ENCODE assay signal across 8 mouse cellular contexts in the genomic region with DNA sequence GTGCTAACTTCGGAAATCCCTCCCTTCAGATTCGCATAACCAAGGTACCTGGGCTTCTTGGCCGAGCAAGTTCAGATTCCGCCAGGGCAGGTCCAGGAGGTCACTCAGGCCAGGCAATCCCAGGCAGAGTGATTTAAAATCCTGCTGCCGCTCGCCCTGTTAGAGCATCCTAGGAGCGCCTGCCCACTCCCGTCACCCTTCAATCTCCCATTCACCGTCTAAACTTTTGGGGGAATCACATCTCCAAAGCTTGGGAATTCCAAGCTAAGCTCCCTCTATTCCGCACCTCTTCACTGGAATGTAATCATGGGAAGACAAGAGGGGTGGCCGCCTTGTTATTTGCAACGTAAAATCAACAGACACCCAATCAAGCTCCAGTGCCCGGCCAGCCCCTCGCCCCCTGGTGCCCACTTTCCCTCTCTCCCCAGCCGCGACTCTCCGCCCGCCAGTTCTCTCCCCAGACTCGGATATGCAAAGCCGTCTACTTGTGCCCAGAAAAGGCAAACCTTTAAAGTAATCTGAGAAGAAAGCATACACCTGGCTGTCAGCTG. TPM values are rescaled to one million over a fixed set of nuclear protein-coding genes. Genes with fewer than 3 reads are reported as not detected.
DNase-seq lines count a peak whose midpoint lies in the region; ATAC-seq lines count a peak whose summit lies in the region.

No protein-coding gene starts in this region.

- peaks cover 10% of the 10 kb centered on the region for H3K4me1 ChIP-seq in lung, embryonic 15.5 days
- H3K4me1 ChIP-seq in midbrain, embryonic 15.5 days: peaks cover 28% of the 10 kb centered on the region

- under 1% methylated on average over 20 of the region's 20 CpGs for WGBS in lung, embryonic 15.5 days
- under 1% methylated on average over 20 of the region's 20 CpGs for WGBS in midbrain, embryonic 15.5 days

- ATAC-seq in lung, embryonic 15.5 days (ENCODE audit: borderline replicate concordance, extremely low read depth, low FRiP score, low TSS enrichment): no peak
- ATAC-seq in midbrain, embryonic 15.5 days (replicated peaks): peak; percentile 21; the same call in 1 of the 2 replicates

- no peak overlapping the region for H3K9ac ChIP-seq in lung, embryonic 15.5 days
- H3K9ac ChIP-seq in midbrain, embryonic 15.5 days: peak overlapping the region; percentile 58

- H3K27ac ChIP-seq in lung, embryonic 15.5 days: no peak overlapping the region
- H3K27ac ChIP-seq in midbrain, embryonic 15.5 days: peak overlapping the region; percentile 69

- H3K4me2 ChIP-seq in lung, embryonic 15.5 days: peak overlapping the region; percentile 96
- peak overlapping the region; percentile 99 for H3K4me2 ChIP-seq in midbrain, embryonic 15.5 days

- DNase-seq in cerebellum, postnatal 14 days: peak; percentile 18 to 30
- DNase-seq in cerebellum, adult 9-11 months: no peak
- DNase-seq in lung, postnatal 10 days: no peak
- peak; percentile 1 for DNase-seq in induced T-regulatory cell, adult 2 months (ENCODE audit: low read depth)
- no peak for DNase-seq in frontal cortex, postnatal 25 days (ENCODE audit: low spot score in 2 of 2)
- no peak for DNase-seq in gastrocnemius, postnatal 14 days

- H3K27me3 ChIP-seq in lung, embryonic 15.5 days: peaks cover 65% of the 10 kb centered on the region
- 0 out of 2 replicates have a peak, but pooled peaks cover 4% of the 10 kb centered on the region for H3K27me3 ChIP-seq in midbrain, embryonic 15.5 days (replicated peaks)

- intact Hi-C loops in gastrocnemius, postnatal 14 days (cut with DNase I; ENCODE audit: low total_unique reads): loop anchor here (10.0 kb wide), 1 partner anchor 480 kb away; no protein-coding TSS in a partner anchor

- peak overlapping the region; percentile 45 for H3K4me3 ChIP-seq in lung, embryonic 15.5 days
- peak overlapping the region; percentile 74 for H3K4me3 ChIP-seq in midbrain, embryonic 15.5 days

- no peaks in the 10 kb centered on the region for H3K36me3 ChIP-seq in lung, embryonic 15.5 days
- no peaks in the 10 kb centered on the region for H3K36me3 ChIP-seq in midbrain, embryonic 15.5 days (replicated peaks)

- H3K9me3 ChIP-seq in lung, embryonic 15.5 days: no peaks in the 10 kb centered on the region
- H3K9me3 ChIP-seq in midbrain, embryonic 15.5 days: no peaks in the 10 kb centered on the region

RNA-seq across cellular contexts. Expression of a gene that starts 0.7 kb away (rescaled TPM):
- polyA plus RNA-seq in lung, embryonic 15.5 days (2015; fragmentation: Nextera tagmentation; extraction: Ambion mirVana): not detected in 2 replicates
- 15.0 and 16.5 TPM in 2 replicates for polyA plus RNA-seq in midbrain, embryonic 15.5 days (2015; fragmentation: Nextera tagmentation; extraction: Ambion mirVana)
- total RNA-seq in gastrocnemius, postnatal 14 days (2021): under 1 TPM; 0.21 to 0.38 TPM

Comparison
In these comparisons a context has a peak if more than half of its experiments do, and no peak if none do; other contexts are left out.
1. DNase-seq: peak in cerebellum, postnatal 14 days (2 of 2) and induced T-regulatory cell, adult 2 months (single experiment); none in cerebellum, adult 9-11 months (single experiment), lung, postnatal 10 days (single experiment), frontal cortex, postnatal 25 days (0 of 2) and gastrocnemius, postnatal 14 days (single experiment).
2. RNA of a gene that starts 0.7 kb away (polyA plus RNA-seq): 15.0 to 16.5 TPM in midbrain, embryonic 15.5 days; not detected in lung, embryonic 15.5 days; every median in the first group is over 10 times any median in the second.